Mouse (Mus musculus): ENCODE measurements around the gene Pan3. TPM values are rescaled to one million over a fixed set of nuclear protein-coding genes. Genes with fewer than 3 reads are reported as not detected.

The Pan3 gene
- polyA plus RNA-seq, 1 experiment from 2014 or later = 29.9 TPM

DNA sequence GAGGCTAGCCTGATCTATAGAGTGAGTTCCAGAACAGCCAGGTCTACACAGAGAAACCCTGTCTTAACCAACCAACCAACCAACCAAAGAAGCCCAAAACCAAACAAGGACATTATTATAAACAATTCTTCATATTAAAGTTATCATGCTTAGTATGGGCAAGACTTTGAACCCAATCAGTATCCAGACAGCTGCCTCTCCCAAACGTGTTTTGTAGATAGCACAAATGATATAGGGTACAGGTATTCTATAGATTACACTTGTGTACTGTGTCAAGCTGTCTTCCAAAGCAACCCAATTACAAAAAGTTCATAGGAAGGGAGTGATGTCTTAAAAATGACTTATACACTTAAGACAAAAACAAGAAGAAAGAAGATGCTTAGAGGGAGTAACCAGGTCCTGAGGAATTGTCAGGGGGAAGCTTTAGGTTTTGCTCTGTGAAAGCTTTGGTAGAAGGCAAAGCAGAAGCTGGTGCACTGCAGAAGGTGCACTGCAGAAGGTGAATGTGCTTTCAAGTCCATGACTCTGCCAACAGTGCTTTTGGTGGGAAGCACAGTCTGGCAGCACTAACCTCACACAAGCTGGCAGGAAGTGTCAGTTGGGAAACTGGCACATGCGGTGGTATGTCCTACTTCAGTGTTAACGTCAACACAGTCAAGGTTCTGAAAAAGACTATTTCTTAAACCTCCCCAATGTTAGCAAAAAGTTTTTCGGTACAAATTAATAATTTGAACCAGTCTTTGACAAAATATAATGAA lies 3.7 kb upstream of the Pan3 start:
- ATAC-seq = no peak

DNA sequence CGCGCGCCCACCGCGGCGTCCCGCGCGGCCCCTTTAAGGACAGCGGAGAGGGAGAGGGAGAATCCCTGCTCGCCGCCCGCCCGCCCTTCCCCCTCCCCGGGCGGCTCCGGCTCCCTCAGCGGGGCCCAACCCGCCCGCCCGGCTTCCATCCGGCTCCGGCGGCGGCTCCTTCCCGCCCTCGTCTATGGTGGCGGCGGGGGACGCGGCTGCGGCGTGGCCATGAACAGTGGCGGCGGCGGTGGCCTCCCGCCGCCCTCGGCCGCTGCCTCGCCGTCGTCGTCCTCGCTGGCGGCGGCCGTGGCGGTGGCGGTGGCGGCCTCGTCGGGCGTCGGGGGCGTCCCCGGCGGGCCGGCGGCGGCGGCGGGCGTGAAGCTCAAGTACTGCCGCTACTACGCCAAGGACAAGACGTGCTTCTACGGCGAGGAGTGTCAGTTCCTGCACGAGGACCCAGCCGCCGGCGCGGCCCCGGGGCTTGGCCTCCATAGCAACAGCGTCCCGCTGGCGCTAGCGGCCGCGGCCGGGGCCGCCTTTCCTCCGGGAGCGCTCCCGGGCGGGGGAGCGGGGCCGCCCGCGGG lies 487 bp downstream of the Pan3 start:
- H3K27me3 ChIP-seq (ENCODE audit: insufficient read depth, low read length) = no peaks in the 10 kb centered on the region
- peak overlapping the region; percentile 89 for H3K4me2 ChIP-seq (ENCODE audit: low read depth, low read length)
- peak overlapping the region; percentile 81 for H3K4me3 ChIP-seq (ENCODE audit: low read depth, low read length)
- H3K36me3 ChIP-seq (replicated peaks; ENCODE audit: insufficient read depth, low read length) = peaks cover 7% of the 10 kb centered on the region; the same call in 1 of the 2 replicates
- peak; percentile 66 for DNase-seq
- no peaks in the 10 kb centered on the region for H3K9me3 ChIP-seq (ENCODE audit: low read length)
- WGBS (ENCODE audit: insufficient replicate concordance) = under 1% methylated on average over 40 of the region's 91 CpGs
- H3K27ac ChIP-seq (ENCODE audit: low read depth) = peak overlapping the region; percentile 99
- ATAC-seq = peak; percentile 87
- H3K4me1 ChIP-seq (ENCODE audit: insufficient read depth) = peaks cover 43% of the 10 kb centered on the region
- peak overlapping the region; percentile 88 for H3K9ac ChIP-seq (replicated peaks)
- TF ChIP-seq EP300 (IDR thresholded peaks at IDR 0.05; ENCODE audit: low read depth) = no peak
- no peak for TF ChIP-seq CTCF (IDR thresholded peaks at IDR 0.05; ENCODE audit: low read depth)

More for the DNA sequence above, 3.7 kb upstream of the Pan3 start:
- H3K27ac ChIP-seq (ENCODE audit: low read depth) = peak overlapping the region; percentile 22; the same call in 1 of the 2 replicates
- DNase-seq = no peak
- H3K36me3 ChIP-seq (replicated peaks; ENCODE audit: insufficient read depth, low read length) = no peaks in the 10 kb centered on the region
- H3K27me3 ChIP-seq (ENCODE audit: insufficient read depth, low read length) = no peaks in the 10 kb centered on the region
- H3K9me3 ChIP-seq (ENCODE audit: low read length) = no peaks in the 10 kb centered on the region
- TF ChIP-seq CTCF (IDR thresholded peaks at IDR 0.05; ENCODE audit: low read depth) (no peak), EP300 (IDR thresholded peaks at IDR 0.05; ENCODE audit: low read depth) (peak; percentile 52)
- H3K4me3 ChIP-seq (ENCODE audit: low read depth, low read length) = no peak overlapping the region
- 36% methylated on average over 4 of the region's 4 CpGs for WGBS (ENCODE audit: insufficient replicate concordance)
- peaks cover 16% of the 10 kb centered on the region for H3K4me1 ChIP-seq (ENCODE audit: insufficient read depth)
- no peak overlapping the region for H3K4me2 ChIP-seq (ENCODE audit: low read depth, low read length)
- no peak overlapping the region for H3K9ac ChIP-seq (replicated peaks)

DNA sequence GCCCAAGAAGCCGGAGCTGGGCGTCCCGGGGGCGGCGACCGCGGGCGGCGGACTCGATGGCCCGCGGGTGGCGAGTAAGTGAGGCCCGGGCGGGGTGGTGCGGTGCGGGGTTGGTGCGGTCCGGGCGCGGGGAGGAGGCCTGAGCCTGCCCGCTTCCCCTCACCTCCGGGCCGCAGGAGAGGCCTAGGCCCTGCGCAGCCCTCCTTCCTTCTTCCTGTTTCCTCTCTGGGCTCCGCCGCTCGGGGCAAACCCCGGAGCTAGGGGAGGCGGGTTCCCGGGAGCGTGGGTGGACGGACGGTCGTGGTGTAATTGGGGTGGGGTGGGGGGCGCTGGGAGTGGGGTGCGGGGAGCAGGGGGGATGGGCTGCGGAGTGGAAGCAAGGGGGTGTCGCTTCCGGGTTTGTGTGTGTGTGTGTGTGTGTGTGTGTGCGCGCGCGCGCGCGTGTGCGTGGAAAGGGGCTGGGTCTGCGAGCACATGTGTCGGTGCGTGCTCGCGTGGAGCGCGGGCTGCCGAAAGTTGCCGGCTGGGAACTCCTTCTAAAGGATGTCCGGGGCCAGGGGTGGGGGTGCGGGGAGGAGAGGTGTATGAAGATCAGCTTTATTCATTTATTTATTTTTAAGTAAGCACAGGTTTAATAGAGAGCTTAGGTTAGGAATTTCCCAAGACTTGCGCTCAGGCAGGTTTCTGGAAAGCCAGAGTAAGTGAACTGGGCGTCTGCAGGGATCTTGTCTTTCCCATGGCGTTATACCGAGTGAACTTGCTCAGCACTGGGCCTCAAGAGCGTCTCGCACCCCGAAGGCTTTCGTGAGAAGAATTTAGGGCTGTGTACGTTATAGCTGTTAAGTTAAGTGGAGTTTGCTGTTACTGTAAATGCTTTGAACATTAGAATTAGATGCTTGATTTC lies 1.2 kb downstream of the Pan3 start:
- ATAC-seq (peak; percentile 58), DNase-seq (peak; percentile 84)
- Histone ChIP-seq H3K4me3 (ENCODE audit: low read depth, low read length) (peak overlapping the region; percentile 81), H3K27me3 (ENCODE audit: insufficient read depth, low read length) (no peaks in the 10 kb centered on the region), H3K4me1 (ENCODE audit: insufficient read depth) (peaks cover 41% of the 10 kb centered on the region), H3K9ac (replicated peaks) (peak overlapping the region; percentile 88), H3K9me3 (ENCODE audit: low read length) (no peaks in the 10 kb centered on the region), H3K36me3 (replicated peaks; ENCODE audit: insufficient read depth, low read length) (peaks cover 7% of the 10 kb centered on the region; the same call in 1 of the 2 replicates), H3K27ac (ENCODE audit: low read depth) (peak overlapping the region; percentile 99), H3K4me2 (ENCODE audit: low read depth, low read length) (peak overlapping the region; percentile 89)
- under 1% methylated on average over 37 of the region's 68 CpGs for WGBS (ENCODE audit: insufficient replicate concordance)
- TF ChIP-seq EP300 (IDR thresholded peaks at IDR 0.05; ENCODE audit: low read depth) (no peak), CTCF (IDR thresholded peaks at IDR 0.05; ENCODE audit: low read depth) (no peak)

DNA sequence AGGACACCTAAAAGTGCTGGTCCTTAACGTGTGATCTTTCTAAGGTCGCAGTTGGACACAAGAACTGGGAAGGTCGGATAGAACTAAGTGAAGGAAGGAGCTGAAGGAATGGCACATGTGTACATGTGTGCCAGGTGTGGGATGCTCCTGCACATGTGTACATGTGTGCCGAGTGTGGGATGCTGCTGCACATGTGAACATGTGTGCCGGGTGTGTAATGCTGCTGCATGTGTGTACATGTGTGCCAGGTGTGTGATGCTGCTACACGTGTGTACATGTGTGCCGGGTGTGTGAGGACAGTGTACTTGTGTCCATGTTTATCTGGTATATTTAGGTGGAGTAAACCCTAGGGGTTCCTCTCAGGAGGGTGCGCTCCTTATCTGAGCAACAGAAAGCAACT lies 3.0 kb downstream of the Pan3 start:
- Histone ChIP-seq H3K4me1 (ENCODE audit: insufficient read depth) (peaks cover 49% of the 10 kb centered on the region), H3K4me2 (ENCODE audit: low read depth, low read length) (peak overlapping the region; percentile 89), H3K4me3 (ENCODE audit: low read depth, low read length) (no peak overlapping the region), H3K9me3 (ENCODE audit: low read length) (no peaks in the 10 kb centered on the region), H3K9ac (replicated peaks) (0 out of 2 replicates have a peak overlapping the region, but pooled peaks have one; percentile 28), H3K36me3 (replicated peaks; ENCODE audit: insufficient read depth, low read length) (peaks cover 7% of the 10 kb centered on the region; the same call in 1 of the 2 replicates), H3K27ac (ENCODE audit: low read depth) (no peak overlapping the region), H3K27me3 (ENCODE audit: insufficient read depth, low read length) (no peaks in the 10 kb centered on the region)
- TF ChIP-seq EP300 (IDR thresholded peaks at IDR 0.05; ENCODE audit: low read depth) (no peak), CTCF (IDR thresholded peaks at IDR 0.05; ENCODE audit: low read depth) (no peak)
- WGBS (ENCODE audit: insufficient replicate concordance) = 61% methylated on average over 8 of the region's 8 CpGs
- no peak for ATAC-seq
- DNase-seq = no peak

DNA sequence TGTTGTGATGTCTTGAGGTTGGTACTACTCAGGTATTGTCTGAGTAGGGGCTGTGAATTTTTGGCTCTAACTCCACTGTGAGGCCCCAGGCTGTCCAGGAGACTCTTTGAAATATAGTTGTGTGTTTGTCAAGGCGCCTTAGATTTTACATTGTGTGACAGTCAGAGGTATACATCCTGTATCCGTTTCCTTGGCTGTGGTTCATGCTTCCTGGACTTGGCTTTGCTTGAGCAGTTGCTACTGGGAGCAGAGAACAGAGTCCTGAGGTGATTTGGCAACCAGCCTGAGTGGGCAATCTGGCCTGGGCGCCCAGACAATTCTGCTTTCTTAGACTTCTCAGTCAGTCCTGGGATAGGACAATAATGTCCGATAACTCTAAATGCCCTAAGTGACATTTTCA lies 5.3 kb downstream of the Pan3 start:
- peak overlapping the region; percentile 22 for H3K4me2 ChIP-seq (ENCODE audit: low read depth, low read length)
- no peaks in the 10 kb centered on the region for H3K27me3 ChIP-seq (ENCODE audit: insufficient read depth, low read length)
- no peaks in the 10 kb centered on the region for H3K9me3 ChIP-seq (ENCODE audit: low read length)
- no peak overlapping the region for H3K9ac ChIP-seq (replicated peaks)
- DNase-seq (no peak), ATAC-seq (no peak)
- peaks cover 48% of the 10 kb centered on the region for H3K4me1 ChIP-seq (ENCODE audit: insufficient read depth)
- 29% methylated on average over 4 of the region's 4 CpGs for WGBS (ENCODE audit: insufficient replicate concordance)
- TF ChIP-seq EP300 (IDR thresholded peaks at IDR 0.05; ENCODE audit: low read depth) (no peak), CTCF (IDR thresholded peaks at IDR 0.05; ENCODE audit: low read depth) (no peak)
- peak overlapping the region; percentile 49 for H3K27ac ChIP-seq (ENCODE audit: low read depth)
- no peak overlapping the region for H3K4me3 ChIP-seq (ENCODE audit: low read depth, low read length)
- peaks cover 9% of the 10 kb centered on the region; the same call in 1 of the 2 replicates for H3K36me3 ChIP-seq (replicated peaks; ENCODE audit: insufficient read depth, low read length)
